Mouse (Mus musculus): Measurements from ENCODE around the gene Samd5. TPM values are rescaled to one million over a fixed set of nuclear protein-coding genes. Genes with fewer than 3 reads are reported as not detected.

Gene Samd5
- polyA plus RNA-seq (2015; fragmentation: Nextera tagmentation; extraction: Ambion mirVana): 0.48 and 0.49 TPM in 2 replicates

DNA sequence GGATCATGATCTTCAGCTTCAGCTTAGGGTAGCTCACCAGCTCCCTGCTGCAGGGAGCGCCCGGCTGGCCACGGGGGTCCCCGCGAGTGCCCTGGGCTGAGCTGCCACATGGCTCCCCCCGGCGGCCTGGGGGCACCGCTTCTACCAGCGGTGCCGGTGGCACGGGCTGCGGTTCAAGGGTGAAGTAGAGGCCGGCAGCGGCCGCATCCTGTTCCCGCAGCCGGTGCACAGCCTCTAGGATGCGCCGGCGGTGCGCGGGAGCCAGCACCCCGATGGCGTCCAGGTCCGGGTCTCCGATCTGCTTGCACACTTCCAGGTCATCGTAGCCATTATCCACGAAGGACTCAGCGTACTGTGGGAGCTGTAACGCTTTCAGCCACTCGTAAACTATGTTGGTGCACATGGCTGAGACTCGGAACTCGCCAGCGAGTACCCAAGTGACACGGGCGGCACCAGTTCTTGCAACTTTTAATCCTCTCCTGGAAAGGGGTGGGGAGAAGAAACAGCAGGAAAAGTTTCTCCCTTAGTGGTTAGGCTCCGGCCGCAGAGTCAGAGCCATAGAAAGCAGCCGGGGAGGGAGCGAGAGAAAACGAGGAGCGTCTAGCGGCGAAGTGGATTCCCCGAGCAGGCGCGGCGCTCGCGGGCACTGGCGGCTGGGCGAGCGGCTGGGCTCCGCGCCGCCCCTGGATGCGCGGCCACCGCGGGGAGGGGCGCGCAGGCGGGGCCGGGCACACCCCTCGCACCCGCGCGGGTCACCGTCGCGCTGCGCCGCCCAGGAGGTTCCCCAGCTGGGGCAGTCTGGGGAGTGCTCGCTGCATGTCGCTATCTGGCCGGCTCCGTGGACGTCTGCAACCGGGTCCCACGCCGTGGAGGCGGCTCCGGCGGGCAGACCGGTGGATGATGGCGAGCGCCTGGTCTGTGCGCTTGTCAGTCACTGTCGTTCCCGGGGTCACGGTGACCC, at the start of gene Samd5:
TSS of gene Samd5 (minus strand) at position 648 of the 961 bp plus-strand sequence.
- WGBS (ENCODE audit: insufficient replicate concordance): under 1% methylated on average over 90 of the region's 91 CpGs
- no peak for ATAC-seq (ENCODE audit: low read depth)
- Histone ChIP-seq H3K36me3 (ENCODE audit: control insufficient read depth, insufficient read depth) (no peaks in the 10 kb centered on the region), H3K4me1 (ENCODE audit: control insufficient read depth, low read depth, low read length) (no peaks in the 10 kb centered on the region), H3K9me3 (replicated peaks; ENCODE audit: control insufficient read depth, low read length) (no peaks in the 10 kb centered on the region), H3K27ac (ENCODE audit: low read length) (no peak within 1 kb of the TSS), H3K4me2 (ENCODE audit: low read depth, low read length) (peak within 1 kb of the TSS; percentile 59), H3K27me3 (ENCODE audit: control insufficient read depth, insufficient read depth, low read depth, low read length) (peaks cover 38% of the 10 kb centered on the region), H3K9ac (ENCODE audit: low read depth, low read length) (no peak within 1 kb of the TSS; the same call in 1 of the 2 replicates), H3K4me3 (ENCODE audit: low read depth, low read length) (peak within 1 kb of the TSS; percentile 54)

DNA sequence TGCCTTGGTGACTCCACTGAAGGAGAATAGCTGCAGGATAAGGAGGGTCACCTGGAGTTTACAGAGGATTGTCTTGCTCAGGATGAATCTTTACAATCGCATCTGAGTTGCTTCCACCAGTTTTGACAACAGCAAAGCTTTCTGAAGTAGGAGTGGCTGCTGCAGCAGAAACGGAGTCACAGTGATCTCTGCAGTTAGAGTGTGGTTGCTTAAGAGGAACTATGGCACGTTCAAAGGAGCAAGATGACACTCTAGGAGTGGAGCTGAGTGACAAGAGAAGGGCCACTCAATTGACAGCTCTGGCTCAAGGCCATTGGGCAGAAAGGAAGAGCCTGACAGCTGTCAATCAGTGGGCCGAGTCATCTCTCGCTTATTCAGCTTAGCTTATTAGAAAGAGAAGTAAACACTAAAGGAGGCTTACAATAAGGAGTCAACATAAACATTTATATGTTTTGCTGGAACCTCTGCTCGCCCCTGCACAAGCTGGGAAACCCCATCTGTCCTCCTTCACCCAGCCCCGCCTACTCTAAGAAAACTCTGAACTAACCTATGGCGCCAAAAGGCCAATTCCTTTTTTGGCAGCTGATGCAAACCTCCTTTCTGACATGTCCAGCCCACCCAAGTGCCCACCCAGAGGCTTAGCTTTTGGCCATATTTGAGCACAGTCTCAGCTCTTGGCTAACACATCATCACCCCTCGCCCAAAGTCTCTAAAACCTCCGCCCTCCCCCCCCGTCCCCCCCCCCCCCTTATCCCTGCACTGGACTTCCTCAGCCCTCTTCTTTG, 47.7 kb upstream of the Samd5 start:
- H3K9me3 ChIP-seq (replicated peaks; ENCODE audit: control insufficient read depth, low read length): no peaks in the 10 kb centered on the region
- no peaks in the 10 kb centered on the region for H3K4me1 ChIP-seq (ENCODE audit: control insufficient read depth, low read depth, low read length)
- WGBS (ENCODE audit: insufficient replicate concordance): 60% methylated on average over 11 of the region's 11 CpGs
- H3K4me3 ChIP-seq (ENCODE audit: low read depth, low read length): no peak overlapping the region
- no peak overlapping the region for H3K27ac ChIP-seq (ENCODE audit: low read length)
- ATAC-seq (ENCODE audit: low read depth): no peak
- H3K9ac ChIP-seq (ENCODE audit: low read depth, low read length): no peak overlapping the region
- no peak overlapping the region for H3K4me2 ChIP-seq (ENCODE audit: low read depth, low read length)
- no peaks in the 10 kb centered on the region for H3K36me3 ChIP-seq (ENCODE audit: control insufficient read depth, insufficient read depth)
- H3K27me3 ChIP-seq (ENCODE audit: control insufficient read depth, insufficient read depth, low read depth, low read length): no peaks in the 10 kb centered on the region

DNA sequence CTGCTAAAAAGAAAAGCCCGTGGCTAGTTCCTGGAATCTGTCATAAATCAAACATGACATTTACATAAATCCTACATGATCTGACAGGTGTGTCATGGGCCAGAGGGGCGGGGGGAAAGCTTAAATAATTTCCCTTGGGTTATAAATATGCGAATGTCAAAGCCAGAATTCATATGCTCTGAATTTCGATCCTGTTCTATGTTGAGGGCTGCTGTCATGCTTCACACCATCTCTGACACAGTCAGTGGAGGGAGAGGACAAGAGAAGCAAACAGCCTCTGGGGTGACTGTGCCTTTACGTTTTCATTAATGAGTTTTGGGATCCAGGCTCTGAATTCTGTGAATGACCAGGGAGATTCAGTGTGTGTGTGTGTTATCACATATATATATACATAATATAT, 45.0 kb upstream of the Samd5 start:
- no peak for ATAC-seq (ENCODE audit: low read depth)
- Histone ChIP-seq H3K4me3 (ENCODE audit: low read depth, low read length) (no peak overlapping the region), H3K27me3 (ENCODE audit: control insufficient read depth, insufficient read depth, low read depth, low read length) (no peaks in the 10 kb centered on the region), H3K9ac (ENCODE audit: low read depth, low read length) (no peak overlapping the region), H3K4me2 (ENCODE audit: low read depth, low read length) (no peak overlapping the region), H3K4me1 (ENCODE audit: control insufficient read depth, low read depth, low read length) (no peaks in the 10 kb centered on the region), H3K27ac (ENCODE audit: low read length) (no peak overlapping the region), H3K9me3 (replicated peaks; ENCODE audit: control insufficient read depth, low read length) (no peaks in the 10 kb centered on the region), H3K36me3 (ENCODE audit: control insufficient read depth, insufficient read depth) (no peaks in the 10 kb centered on the region)
- WGBS (ENCODE audit: insufficient replicate concordance): 42% methylated on average over 5 of the region's 5 CpGs

DNA sequence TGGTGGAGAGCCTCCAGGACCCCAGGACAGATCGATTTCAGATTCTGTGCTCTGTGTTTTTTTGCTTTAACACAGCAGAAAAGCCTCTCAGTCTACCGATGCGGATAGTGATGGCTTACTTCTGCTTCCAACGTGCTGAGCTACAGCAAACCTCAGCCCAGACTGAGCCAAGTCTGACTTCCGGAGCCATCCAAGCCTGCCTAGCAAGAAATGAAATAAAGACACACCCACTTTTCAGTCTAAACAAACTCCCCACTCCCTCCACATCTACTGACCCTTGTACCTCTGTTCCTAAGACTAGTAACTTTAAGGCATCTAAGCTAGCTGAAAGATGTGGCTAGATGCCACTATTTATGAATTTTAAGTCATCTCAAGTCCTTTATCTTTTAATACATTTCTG, 43.1 kb upstream of the Samd5 start:
- Histone ChIP-seq H3K4me3 (ENCODE audit: low read depth, low read length) (no peak overlapping the region), H3K36me3 (ENCODE audit: control insufficient read depth, insufficient read depth) (no peaks in the 10 kb centered on the region), H3K4me2 (ENCODE audit: low read depth, low read length) (no peak overlapping the region), H3K9me3 (replicated peaks; ENCODE audit: control insufficient read depth, low read length) (no peaks in the 10 kb centered on the region), H3K9ac (ENCODE audit: low read depth, low read length) (no peak overlapping the region), H3K27me3 (ENCODE audit: control insufficient read depth, insufficient read depth, low read depth, low read length) (no peaks in the 10 kb centered on the region), H3K4me1 (ENCODE audit: control insufficient read depth, low read depth, low read length) (no peaks in the 10 kb centered on the region), H3K27ac (ENCODE audit: low read length) (no peak overlapping the region)
- ATAC-seq (ENCODE audit: low read depth): no peak
- 32% methylated on average over 5 of the region's 5 CpGs for WGBS (ENCODE audit: insufficient replicate concordance)

DNA sequence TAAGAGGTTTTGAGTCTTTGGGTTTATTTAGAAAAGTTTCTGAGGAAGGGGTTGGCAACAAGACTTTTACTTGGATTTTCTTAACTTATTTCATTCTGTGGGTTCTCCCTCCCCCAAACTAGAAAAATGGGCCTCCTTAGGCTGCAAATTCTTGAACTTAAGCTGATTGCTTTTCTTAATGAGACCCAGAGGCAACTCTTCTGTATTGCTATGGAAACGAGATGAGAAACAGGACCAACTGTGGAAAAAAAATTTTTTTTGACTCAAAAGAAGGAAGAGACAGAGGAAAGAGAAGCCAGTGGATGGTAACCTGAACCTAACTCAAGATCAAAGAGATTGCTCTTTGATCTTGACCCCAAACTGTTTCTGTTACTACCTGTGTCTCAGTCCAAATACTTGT, 29.9 kb upstream of the Samd5 start:
- no peaks in the 10 kb centered on the region for H3K9me3 ChIP-seq (replicated peaks; ENCODE audit: control insufficient read depth, low read length)
- H3K4me1 ChIP-seq (ENCODE audit: control insufficient read depth, low read depth, low read length): no peaks in the 10 kb centered on the region
- no peak overlapping the region for H3K27ac ChIP-seq (ENCODE audit: low read length)
- no peak overlapping the region for H3K4me3 ChIP-seq (ENCODE audit: low read depth, low read length)
- no peak for ATAC-seq (ENCODE audit: low read depth)
- 42% methylated on average over 1 of the region's 1 CpGs for WGBS (ENCODE audit: insufficient replicate concordance)
- H3K4me2 ChIP-seq (ENCODE audit: low read depth, low read length): no peak overlapping the region
- no peaks in the 10 kb centered on the region for H3K27me3 ChIP-seq (ENCODE audit: control insufficient read depth, insufficient read depth, low read depth, low read length)
- no peaks in the 10 kb centered on the region for H3K36me3 ChIP-seq (ENCODE audit: control insufficient read depth, insufficient read depth)
- H3K9ac ChIP-seq (ENCODE audit: low read depth, low read length): no peak overlapping the region

DNA sequence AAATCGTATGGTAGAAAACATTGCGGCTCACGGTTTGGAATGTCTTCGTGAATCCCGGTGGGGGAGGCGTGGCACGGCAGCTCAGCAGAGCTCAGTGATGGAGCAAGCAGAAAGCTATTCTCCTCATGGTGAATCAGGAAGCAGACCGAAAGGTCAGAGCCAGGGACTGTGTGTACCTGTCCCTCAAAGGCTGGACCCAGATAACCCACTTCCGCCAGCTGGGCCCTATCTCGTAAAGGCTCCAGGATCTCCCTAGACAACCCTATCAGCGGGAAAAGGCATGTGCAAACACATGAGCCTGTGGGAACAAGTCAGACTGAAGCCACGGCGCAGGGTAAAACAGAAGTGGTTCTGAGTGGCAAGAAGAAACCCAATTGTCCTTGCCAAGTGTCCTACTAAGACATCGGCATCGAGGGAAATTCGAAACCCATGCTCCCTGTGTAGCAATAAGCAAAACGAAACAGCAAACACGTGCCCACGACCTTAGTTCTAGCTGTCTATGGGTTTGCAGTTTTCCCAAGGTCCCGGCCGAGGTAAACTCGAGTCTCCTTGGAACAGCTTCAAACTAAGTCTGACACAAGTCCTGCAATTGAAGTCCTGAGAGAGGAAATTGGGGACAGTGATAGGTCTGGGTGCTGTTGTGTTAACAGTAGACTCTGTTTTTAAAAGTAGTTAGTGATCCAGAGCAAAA, 24.2 kb upstream of the Samd5 start:
- no peak for ATAC-seq (ENCODE audit: low read depth)
- Histone ChIP-seq H3K9ac (ENCODE audit: low read depth, low read length) (no peak overlapping the region), H3K36me3 (ENCODE audit: control insufficient read depth, insufficient read depth) (no peaks in the 10 kb centered on the region), H3K4me1 (ENCODE audit: control insufficient read depth, low read depth, low read length) (no peaks in the 10 kb centered on the region), H3K27ac (ENCODE audit: low read length) (no peak overlapping the region), H3K4me3 (ENCODE audit: low read depth, low read length) (no peak overlapping the region), H3K4me2 (ENCODE audit: low read depth, low read length) (no peak overlapping the region), H3K9me3 (replicated peaks; ENCODE audit: control insufficient read depth, low read length) (no peaks in the 10 kb centered on the region), H3K27me3 (ENCODE audit: control insufficient read depth, insufficient read depth, low read depth, low read length) (no peaks in the 10 kb centered on the region)
- 68% methylated on average over 22 of the region's 22 CpGs for WGBS (ENCODE audit: insufficient replicate concordance)

DNA sequence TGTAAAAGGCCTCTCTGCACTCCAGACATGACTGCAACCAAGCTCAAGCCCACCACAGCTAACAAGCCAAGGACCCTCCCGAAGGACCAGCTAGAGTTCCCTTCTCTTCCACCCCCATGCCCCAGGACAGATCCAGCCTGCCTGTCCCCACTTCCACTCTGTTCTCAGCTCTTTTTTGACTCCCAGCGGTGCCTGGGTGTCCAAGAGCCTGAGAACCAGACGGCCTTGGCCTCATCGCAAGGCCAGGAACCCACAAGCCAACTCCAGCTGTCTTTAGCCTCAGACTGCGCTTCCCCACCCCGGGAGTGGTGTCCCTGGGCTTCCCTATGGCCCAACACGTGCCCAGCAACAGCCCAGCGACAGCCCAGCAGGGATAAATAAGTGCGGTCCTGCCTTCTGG, 23.1 kb upstream of the Samd5 start:
- Histone ChIP-seq H3K4me3 (ENCODE audit: low read depth, low read length) (no peak overlapping the region), H3K4me2 (ENCODE audit: low read depth, low read length) (no peak overlapping the region), H3K4me1 (ENCODE audit: control insufficient read depth, low read depth, low read length) (no peaks in the 10 kb centered on the region), H3K27me3 (ENCODE audit: control insufficient read depth, insufficient read depth, low read depth, low read length) (no peaks in the 10 kb centered on the region), H3K9ac (ENCODE audit: low read depth, low read length) (no peak overlapping the region), H3K9me3 (replicated peaks; ENCODE audit: control insufficient read depth, low read length) (no peaks in the 10 kb centered on the region), H3K27ac (ENCODE audit: low read length) (no peak overlapping the region), H3K36me3 (ENCODE audit: control insufficient read depth, insufficient read depth) (no peaks in the 10 kb centered on the region)
- 66% methylated on average over 9 of the region's 9 CpGs for WGBS (ENCODE audit: insufficient replicate concordance)
- no peak for ATAC-seq (ENCODE audit: low read depth)

DNA sequence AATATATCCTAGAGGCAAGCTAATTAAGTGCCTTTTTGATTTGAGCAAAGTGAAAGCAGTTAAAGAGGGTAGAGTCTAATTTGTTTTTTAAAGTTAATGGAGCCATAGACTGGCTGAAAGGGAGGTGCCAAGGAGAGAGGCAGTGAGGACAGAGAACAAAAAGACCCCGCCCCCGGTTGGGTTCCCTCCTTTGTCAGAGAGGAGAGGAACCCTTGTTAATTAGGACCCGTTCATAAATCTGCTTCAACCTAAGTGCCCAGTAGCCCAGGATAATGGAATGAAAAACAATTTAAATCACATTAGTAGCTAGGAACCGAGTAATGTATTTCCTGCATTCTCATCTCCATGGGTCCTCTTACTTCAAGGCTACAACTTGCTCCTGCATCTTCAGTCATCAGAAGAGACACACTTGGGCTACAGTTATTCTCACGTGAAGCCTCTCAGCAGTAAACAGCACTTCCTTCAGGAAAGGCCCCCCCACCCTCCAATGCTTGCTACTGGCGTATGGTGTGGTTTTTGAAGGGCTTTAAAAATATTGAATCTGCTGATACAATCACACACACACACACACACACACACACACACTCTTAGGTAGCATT, 21.6 kb upstream of the Samd5 start:
- no peaks in the 10 kb centered on the region for H3K36me3 ChIP-seq (ENCODE audit: control insufficient read depth, insufficient read depth)
- H3K4me3 ChIP-seq (ENCODE audit: low read depth, low read length): no peak overlapping the region
- no peak overlapping the region for H3K4me2 ChIP-seq (ENCODE audit: low read depth, low read length)
- H3K9ac ChIP-seq (ENCODE audit: low read depth, low read length): no peak overlapping the region
- no peak overlapping the region for H3K27ac ChIP-seq (ENCODE audit: low read length)
- H3K9me3 ChIP-seq (replicated peaks; ENCODE audit: control insufficient read depth, low read length): no peaks in the 10 kb centered on the region
- no peak for ATAC-seq (ENCODE audit: low read depth)
- H3K27me3 ChIP-seq (ENCODE audit: control insufficient read depth, insufficient read depth, low read depth, low read length): no peaks in the 10 kb centered on the region
- no peaks in the 10 kb centered on the region for H3K4me1 ChIP-seq (ENCODE audit: control insufficient read depth, low read depth, low read length)
- WGBS (ENCODE audit: insufficient replicate concordance): 31% methylated on average over 6 of the region's 6 CpGs

All from liver, embryonic 16.5 days (tissue).